Mouse (Mus musculus) lung, postnatal 0 days (tissue): ENCODE data around the gene Cmip.

Experiments used
- CTCF ChIP-seq: IDR thresholded peaks from 2 replicates; pipeline ENCODE4 v1.5.1; 2016; ENCODE audit warnings: antibody characterized with exemption, mild to moderate bottlenecking
- EP300 ChIP-seq: IDR thresholded peaks from 2 replicates; pipeline ENCODE4 v1.6.1; 2016; ENCODE audit warnings: antibody characterized with exemption, mild to moderate bottlenecking, control low read depth

- TF ChIP-seq CTCF (no peak), EP300 (peak; percentile 64)
These were observed 52.9 kb downstream of the Cmip start for GRCm38 (mm10) chr8:117309653-117310274.
